ENCODE assay signal across 15 mouse cellular contexts in the genomic region with DNA sequence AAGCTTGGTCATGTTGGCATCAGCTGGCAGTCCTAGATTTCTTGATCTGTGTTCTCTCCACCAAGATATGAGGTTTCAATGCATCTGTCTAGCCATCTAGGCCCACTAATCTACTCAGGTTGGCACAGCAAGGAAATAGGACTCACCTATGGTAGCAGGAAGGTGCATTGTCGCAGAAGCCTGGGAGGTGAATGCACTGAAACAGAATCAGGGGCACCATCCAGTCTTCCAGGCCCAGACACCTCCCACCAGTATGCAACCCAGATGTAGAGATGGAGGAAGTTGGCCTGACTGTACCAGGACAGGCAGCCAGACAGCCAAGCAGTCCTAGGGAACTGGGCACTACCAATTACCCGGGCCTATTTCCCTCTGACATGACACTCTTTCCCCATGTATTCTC.
"Had no signal": no experiment of that assay in that cellular context is flagged by ENCODE, and none has a peak within 500 bp of the region (broad histone marks: within the 10 kb centered on the region; RNA-seq: fewer than 3 reads in every experiment).

No protein-coding gene starts in this region.

- H3K27ac ChIP-seq: lung, embryonic 15.5 days; macrophage; midbrain, embryonic 13.5 days; midbrain, embryonic 15.5 days; neural tube, embryonic 12.5 days; stomach, embryonic 15.5 days; stomach, postnatal 0 days had no signal

- H3K4me3 ChIP-seq: lung, embryonic 15.5 days; megakaryocyte, embryonic 14.5 days; midbrain, embryonic 13.5 days; midbrain, embryonic 15.5 days; neural tube, embryonic 12.5 days; stomach, embryonic 15.5 days had no signal

- DNase-seq: lung, adult 2 months; lung, postnatal 14 days; lung, postnatal 36 days; right cerebral cortex, postnatal 14 days; thymus, adult 2 months; thymus, postnatal 25 days; thymus, postnatal 4 days had no signal

- H3K36me3 ChIP-seq: lung, embryonic 15.5 days; midbrain, embryonic 13.5 days; midbrain, embryonic 15.5 days; neural tube, embryonic 12.5 days; stomach, embryonic 15.5 days had no signal

- H3K4me1 ChIP-seq: stomach, embryonic 15.5 days had no signal

- H3K27me3 ChIP-seq: lung, embryonic 15.5 days; megakaryocyte, embryonic 14.5 days; midbrain, embryonic 15.5 days; neural tube, embryonic 12.5 days; stomach, embryonic 15.5 days had no signal

- H3K9ac ChIP-seq: lung, embryonic 15.5 days; midbrain, embryonic 13.5 days; midbrain, embryonic 15.5 days; neural tube, embryonic 12.5 days; stomach, embryonic 15.5 days had no signal
